Mouse (Mus musculus): ENCODE results near the gene Ino80d. TPM values are rescaled to one million over a fixed set of nuclear protein-coding genes. Genes with fewer than 3 reads are reported as not detected.

Ino80d gene
- polyA plus RNA-seq, 1 experiment from 2014 or later = 11.5 TPM

DNA sequence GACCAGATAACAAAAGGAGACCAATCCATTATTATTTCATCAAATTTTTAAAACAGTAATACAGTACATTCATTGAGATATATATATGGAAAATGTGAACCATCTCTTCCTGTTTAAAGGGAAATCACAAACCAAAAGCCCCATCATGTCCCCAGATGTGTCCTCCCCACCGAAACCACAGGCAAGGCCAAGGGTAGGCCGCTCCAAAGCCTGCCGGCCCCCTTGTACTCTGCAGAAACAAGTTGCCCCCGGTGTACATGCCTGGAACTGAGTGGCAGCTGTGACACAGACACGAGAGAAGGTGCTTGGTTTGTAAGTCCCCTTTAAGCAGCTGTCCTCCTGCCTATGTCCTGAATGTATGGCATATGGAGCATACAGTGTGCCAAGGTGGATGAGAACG is 66.5 kb downstream of the Ino80d start:
- no peak for ATAC-seq
- WGBS = 87% methylated on average over 6 of the region's 6 CpGs
- no peaks in the 10 kb centered on the region for H3K27me3 ChIP-seq (replicated peaks)
- no peak overlapping the region for H3K27ac ChIP-seq
- H3K9me3 ChIP-seq = no peaks in the 10 kb centered on the region
- no peak overlapping the region for H3K4me2 ChIP-seq (replicated peaks)
- H3K4me1 ChIP-seq (replicated peaks) = peaks cover 5% of the 10 kb centered on the region; the same call in 1 of the 2 replicates
- H3K9ac ChIP-seq = no peak overlapping the region
- H3K4me3 ChIP-seq (replicated peaks) = no peak overlapping the region
- H3K36me3 ChIP-seq = peaks cover 3% of the 10 kb centered on the region; the same call in 1 of the 2 replicates

DNA sequence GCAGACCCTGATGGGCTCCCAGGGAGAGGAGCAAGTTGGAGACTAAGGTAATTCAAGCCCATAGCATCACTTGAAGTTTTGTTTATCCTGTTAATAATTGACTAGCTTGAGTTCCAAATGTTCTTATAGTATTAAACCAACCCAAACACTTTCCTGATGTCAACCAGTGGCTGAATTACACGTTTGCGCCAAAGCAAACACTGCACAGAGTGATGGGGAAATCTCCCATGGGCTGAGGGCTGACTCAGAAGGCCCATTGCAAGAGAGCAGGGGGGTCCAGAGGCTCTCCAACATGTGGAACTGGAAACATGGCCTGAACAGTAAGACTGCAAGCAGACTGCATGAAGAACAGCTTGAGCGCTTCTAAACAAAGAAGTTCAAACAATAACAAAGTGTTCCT is 81.5 kb downstream of the Ino80d start:
- H3K9ac ChIP-seq = no peak overlapping the region
- no peaks in the 10 kb centered on the region for H3K9me3 ChIP-seq
- no peak for ATAC-seq
- H3K4me3 ChIP-seq (replicated peaks) = no peak overlapping the region
- 54% methylated on average over 3 of the region's 3 CpGs for WGBS
- no peaks in the 10 kb centered on the region for H3K27me3 ChIP-seq (replicated peaks)
- H3K4me1 ChIP-seq (replicated peaks) = no peaks in the 10 kb centered on the region
- H3K4me2 ChIP-seq (replicated peaks) = no peak overlapping the region
- H3K27ac ChIP-seq = no peak overlapping the region
- no peaks in the 10 kb centered on the region for H3K36me3 ChIP-seq

DNA sequence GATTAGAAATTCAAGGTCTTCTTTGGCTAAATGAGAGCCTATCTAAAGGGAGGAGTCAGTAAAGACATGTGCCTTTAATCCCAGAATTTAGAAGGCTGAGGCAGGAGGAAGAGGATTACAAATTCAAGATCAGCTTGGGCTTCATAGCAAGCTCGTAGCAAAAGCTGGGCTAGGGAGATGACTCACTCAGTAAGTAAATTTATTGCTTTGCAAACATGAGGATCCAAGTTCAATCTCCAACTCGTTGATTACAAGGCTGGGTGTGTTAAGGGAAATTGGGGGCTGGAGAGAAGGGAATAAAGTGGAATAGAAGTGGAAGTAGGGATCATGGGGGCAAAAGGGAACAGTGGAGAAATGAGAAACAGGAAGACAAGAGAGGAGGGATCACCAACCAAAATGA is 94.6 kb downstream of the Ino80d start:
- peak; percentile 91 for ATAC-seq
- Histone ChIP-seq H3K36me3 (no peaks in the 10 kb centered on the region), H3K9me3 (no peaks in the 10 kb centered on the region), H3K9ac (no peak overlapping the region), H3K27ac (no peak overlapping the region), H3K4me1 (replicated peaks) (no peaks in the 10 kb centered on the region), H3K4me2 (replicated peaks) (no peak overlapping the region), H3K27me3 (replicated peaks) (no peaks in the 10 kb centered on the region), H3K4me3 (replicated peaks) (no peak overlapping the region)
- WGBS = 26% methylated on average over 2 of the region's 2 CpGs

DNA sequence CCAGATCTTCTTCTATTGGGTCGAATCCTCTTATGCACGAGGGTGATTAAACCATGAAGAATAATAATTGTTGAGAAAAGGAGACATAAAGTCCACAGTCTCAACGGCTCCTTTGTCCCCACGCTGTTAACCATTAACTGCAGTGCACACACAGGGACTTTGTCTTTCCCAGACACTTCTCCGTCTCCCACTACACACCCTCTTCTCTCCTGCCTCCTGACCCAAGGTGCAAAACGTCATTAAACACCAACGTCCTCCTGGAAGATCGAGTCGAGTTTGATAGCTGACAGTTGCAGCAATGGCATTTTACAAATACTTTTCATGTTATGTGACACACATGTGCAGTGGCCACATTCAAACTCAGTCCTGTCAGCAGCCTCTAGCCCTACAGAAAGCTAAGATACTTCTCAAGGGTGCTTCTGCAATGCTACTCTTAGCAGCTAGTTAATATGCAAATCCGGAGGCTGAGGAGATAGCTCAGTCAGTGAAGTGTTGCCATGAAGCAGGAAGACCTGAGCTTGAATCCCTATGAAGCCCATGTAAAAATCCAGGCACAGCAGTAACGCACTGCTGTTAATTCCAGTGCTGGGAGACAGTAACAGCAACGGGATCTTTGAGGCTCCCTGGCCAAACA is 109.3 kb downstream of the Ino80d start:
- H3K4me1 ChIP-seq (replicated peaks) = no peaks in the 10 kb centered on the region
- peak overlapping the region; percentile 12 for H3K4me2 ChIP-seq (replicated peaks)
- H3K4me3 ChIP-seq (replicated peaks) = no peak overlapping the region
- H3K27ac ChIP-seq = peak overlapping the region; percentile 83
- H3K9me3 ChIP-seq = no peaks in the 10 kb centered on the region
- H3K27me3 ChIP-seq (replicated peaks) = no peaks in the 10 kb centered on the region
- peak; percentile 99 for ATAC-seq
- no peaks in the 10 kb centered on the region for H3K36me3 ChIP-seq
- H3K9ac ChIP-seq = no peak overlapping the region
- WGBS = 34% methylated on average over 12 of the region's 12 CpGs

DNA sequence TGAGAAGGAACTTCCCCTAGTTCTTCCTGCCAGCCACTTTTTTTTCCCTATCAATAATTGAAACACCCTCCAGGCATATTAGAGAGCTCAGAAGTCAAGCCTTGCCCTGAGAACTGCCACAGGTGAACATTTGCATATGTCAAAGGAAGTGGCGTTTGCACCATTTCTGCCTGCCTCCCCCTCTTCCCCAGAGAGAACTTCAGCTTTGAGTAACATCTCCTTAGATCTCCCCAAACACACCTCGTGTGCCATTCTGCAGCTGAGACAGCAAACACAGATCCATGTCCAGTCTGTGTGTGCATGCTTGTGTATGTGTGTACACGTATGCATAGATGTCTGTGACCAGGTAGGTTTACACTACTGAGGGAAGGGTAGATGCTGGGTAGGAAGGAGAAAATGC is 112.6 kb downstream of the Ino80d start:
- no peaks in the 10 kb centered on the region for H3K36me3 ChIP-seq
- no peak overlapping the region for H3K4me2 ChIP-seq (replicated peaks)
- no peak overlapping the region for H3K27ac ChIP-seq
- ATAC-seq = no peak
- H3K4me1 ChIP-seq (replicated peaks) = no peaks in the 10 kb centered on the region
- no peak overlapping the region for H3K4me3 ChIP-seq (replicated peaks)
- no peaks in the 10 kb centered on the region for H3K27me3 ChIP-seq (replicated peaks)
- no peak overlapping the region for H3K9ac ChIP-seq
- 65% methylated on average over 3 of the region's 3 CpGs for WGBS
- no peaks in the 10 kb centered on the region for H3K9me3 ChIP-seq

DNA sequence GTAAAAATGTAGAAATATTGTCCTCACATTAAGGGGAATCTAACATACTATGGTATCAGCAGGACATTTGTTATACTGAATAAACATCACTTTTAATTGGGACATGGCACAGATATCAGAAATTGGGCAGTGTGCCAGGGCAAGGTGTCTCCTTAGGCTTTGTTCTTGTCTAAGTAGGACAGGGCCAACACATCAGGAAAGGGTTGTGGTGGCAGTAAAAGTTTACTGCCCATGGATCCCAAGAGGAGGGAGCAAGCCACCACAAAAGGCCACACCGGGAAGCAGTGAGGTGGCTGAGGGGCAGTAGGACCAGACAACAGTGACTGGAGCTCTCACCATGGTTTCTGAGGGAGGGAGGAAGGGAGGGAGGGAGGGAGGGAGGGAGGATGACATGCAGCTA is 121.1 kb downstream of the Ino80d start:
- Histone ChIP-seq H3K27ac (no peak overlapping the region), H3K9me3 (no peaks in the 10 kb centered on the region), H3K27me3 (replicated peaks) (no peaks in the 10 kb centered on the region), H3K36me3 (no peaks in the 10 kb centered on the region), H3K4me3 (replicated peaks) (no peak overlapping the region), H3K9ac (no peak overlapping the region), H3K4me1 (replicated peaks) (no peaks in the 10 kb centered on the region), H3K4me2 (replicated peaks) (no peak overlapping the region)
- WGBS = 18% methylated on average over 1 of the region's 1 CpGs
- peak; percentile 56 for ATAC-seq

DNA sequence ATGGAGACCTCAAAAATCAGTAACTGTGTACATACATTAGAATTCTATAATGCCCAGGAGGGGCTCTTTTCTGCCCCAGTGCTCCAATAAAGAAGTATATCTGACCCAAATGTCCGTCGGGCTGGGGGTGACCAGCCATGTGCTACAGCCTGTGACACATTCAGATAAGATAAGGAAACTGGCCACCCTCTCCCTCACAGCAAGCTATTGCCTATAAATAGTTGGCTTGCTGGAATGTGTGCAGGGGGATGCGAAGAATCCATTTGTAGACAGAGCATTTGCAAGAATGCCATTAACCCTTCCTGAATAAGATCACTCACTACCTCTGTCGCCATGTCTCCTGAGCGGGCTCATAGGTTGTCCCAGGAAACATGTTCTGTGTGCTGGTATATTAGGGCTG is 121.8 kb downstream of the Ino80d start:
- Histone ChIP-seq H3K9me3 (no peaks in the 10 kb centered on the region), H3K27me3 (replicated peaks) (no peaks in the 10 kb centered on the region), H3K36me3 (no peaks in the 10 kb centered on the region), H3K4me1 (replicated peaks) (no peaks in the 10 kb centered on the region), H3K4me3 (replicated peaks) (no peak overlapping the region), H3K4me2 (replicated peaks) (no peak overlapping the region), H3K9ac (no peak overlapping the region), H3K27ac (no peak overlapping the region)
- ATAC-seq = no peak
- WGBS = 45% methylated on average over 5 of the region's 5 CpGs

DNA sequence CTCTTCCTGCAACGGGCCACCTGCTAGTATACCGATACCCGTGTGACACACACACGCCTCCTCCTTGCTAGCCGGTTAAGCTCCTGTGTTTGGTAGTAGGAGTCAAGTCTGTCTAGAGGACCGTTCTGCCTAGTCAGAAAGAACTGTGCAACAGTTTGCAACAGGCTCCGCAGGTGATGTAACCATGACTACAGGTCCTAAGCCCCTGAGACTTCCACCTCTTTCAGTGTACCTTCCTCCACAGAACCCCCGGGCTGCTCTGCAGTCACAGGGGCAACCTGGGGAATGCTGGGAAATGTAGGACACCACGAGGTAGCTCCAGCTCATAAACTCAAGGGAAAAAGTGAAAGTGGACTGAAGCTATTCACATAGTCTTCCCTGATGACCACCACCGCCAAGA is 123.4 kb downstream of the Ino80d start:
- Histone ChIP-seq H3K4me2 (replicated peaks) (no peak overlapping the region), H3K27ac (no peak overlapping the region), H3K9me3 (no peaks in the 10 kb centered on the region), H3K27me3 (replicated peaks) (no peaks in the 10 kb centered on the region), H3K4me3 (replicated peaks) (no peak overlapping the region), H3K36me3 (no peaks in the 10 kb centered on the region), H3K9ac (no peak overlapping the region), H3K4me1 (replicated peaks) (no peaks in the 10 kb centered on the region; the same call in 1 of the 2 replicates)
- ATAC-seq = no peak
- WGBS = 82% methylated on average over 10 of the region's 10 CpGs

DNA sequence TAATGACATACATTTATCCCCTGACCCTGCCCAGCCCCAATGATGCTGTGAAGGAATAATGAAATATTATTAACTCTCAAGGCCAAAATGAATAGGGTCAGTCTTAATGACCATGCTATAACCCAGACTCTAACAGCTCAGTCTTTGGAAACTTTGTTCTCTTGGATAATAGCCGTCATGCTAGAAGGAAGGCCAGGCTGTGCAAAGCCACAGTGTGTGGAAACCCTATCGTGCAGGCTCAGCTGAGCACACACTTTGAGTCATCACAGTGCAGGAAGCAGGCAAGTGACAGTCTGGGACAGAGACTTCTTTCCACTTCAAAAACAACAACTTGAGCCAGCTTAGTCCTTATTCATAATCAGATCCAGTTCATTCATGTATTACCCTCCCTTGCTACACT is 126.9 kb downstream of the Ino80d start:
- Histone ChIP-seq H3K4me1 (replicated peaks) (no peaks in the 10 kb centered on the region; the same call in 1 of the 2 replicates), H3K36me3 (no peaks in the 10 kb centered on the region), H3K9me3 (no peaks in the 10 kb centered on the region), H3K4me2 (replicated peaks) (no peak overlapping the region), H3K9ac (no peak overlapping the region), H3K27me3 (replicated peaks) (no peaks in the 10 kb centered on the region), H3K27ac (no peak overlapping the region), H3K4me3 (replicated peaks) (no peak overlapping the region)
- WGBS = 39% methylated on average over 2 of the region's 2 CpGs
- no peak for ATAC-seq

DNA sequence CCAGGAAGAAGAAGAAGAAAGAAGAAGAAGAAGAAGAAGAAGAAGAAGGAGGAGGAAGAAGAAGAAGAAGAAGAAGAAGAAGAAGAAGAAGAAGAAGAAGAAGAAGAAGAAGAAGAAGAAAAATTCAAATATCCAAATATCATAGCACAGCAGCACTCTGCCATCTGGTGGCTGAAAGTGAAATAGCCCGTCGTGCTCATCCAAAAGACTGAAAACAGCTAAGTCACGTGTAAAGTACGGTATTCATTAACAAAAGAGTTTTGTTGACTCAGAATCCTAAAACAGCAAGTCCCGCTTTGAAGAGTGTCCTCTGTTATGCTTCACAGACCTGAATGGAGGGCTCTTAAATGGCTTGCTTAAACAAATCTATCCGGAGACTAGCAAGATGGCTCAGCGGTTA is 128.2 kb downstream of the Ino80d start:
- ATAC-seq = 0 out of 2 replicates have a peak, but pooled peaks have one; percentile 15
- WGBS = 15% methylated on average over 7 of the region's 7 CpGs

DNA sequence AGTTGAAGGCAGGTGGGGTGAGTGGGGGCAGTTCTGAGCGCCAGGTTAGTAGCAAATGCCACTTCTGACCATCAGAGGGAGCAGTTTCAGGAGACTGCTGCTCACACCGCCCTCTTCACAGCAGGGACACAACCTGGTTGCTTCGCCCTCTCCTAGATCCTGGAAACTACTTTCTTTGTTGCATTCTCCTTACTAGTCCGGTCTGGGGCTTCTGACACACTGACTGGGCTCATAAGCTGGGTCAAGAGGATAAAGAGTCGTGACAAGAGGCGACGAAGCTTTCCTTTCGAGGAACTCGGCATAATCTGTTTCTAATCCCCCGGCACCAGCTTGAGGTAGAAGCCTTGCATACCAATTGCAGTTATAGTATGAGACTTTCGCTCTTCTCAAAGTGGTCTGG is 129.9 kb downstream of the Ino80d start:
- H3K4me1 ChIP-seq (replicated peaks) = no peaks in the 10 kb centered on the region; the same call in 1 of the 2 replicates
- H3K36me3 ChIP-seq = no peaks in the 10 kb centered on the region
- WGBS = 41% methylated on average over 11 of the region's 11 CpGs
- H3K9ac ChIP-seq = no peak overlapping the region
- ATAC-seq = no peak
- H3K4me3 ChIP-seq (replicated peaks) = no peak overlapping the region
- no peak overlapping the region for H3K27ac ChIP-seq
- no peaks in the 10 kb centered on the region for H3K27me3 ChIP-seq (replicated peaks)
- peak overlapping the region; percentile 45 for H3K4me2 ChIP-seq (replicated peaks)
- H3K9me3 ChIP-seq = no peaks in the 10 kb centered on the region

More for the DNA sequence above, 128.2 kb downstream of the Ino80d start:
- H3K27me3 ChIP-seq (replicated peaks) = no peaks in the 10 kb centered on the region
- peak overlapping the region; percentile 49 for H3K4me2 ChIP-seq (replicated peaks)
- H3K9me3 ChIP-seq = no peaks in the 10 kb centered on the region
- no peak overlapping the region for H3K27ac ChIP-seq
- no peaks in the 10 kb centered on the region for H3K36me3 ChIP-seq
- no peak overlapping the region for H3K9ac ChIP-seq
- H3K4me3 ChIP-seq (replicated peaks) = no peak overlapping the region
- H3K4me1 ChIP-seq (replicated peaks) = no peaks in the 10 kb centered on the region; the same call in 1 of the 2 replicates

DNA sequence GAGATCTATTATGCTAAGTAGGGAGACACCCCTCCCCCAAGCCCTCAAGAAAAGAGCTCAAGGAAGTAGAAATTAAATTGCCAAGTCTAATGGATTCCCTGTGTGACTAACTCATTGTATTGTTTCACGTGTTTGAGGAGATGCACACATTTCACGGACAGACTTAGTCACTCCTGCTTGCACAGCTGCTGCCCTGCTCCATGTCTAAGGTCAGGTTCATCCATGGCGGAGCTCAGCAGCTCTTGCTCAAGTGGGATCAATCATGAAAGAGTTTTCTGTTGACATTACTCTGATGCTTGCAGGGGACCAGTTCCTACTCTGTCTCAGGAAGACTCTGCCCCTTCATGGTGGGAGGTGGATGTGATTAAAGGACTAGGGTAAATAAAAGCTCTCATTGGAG is 137.7 kb downstream of the Ino80d start:
- Histone ChIP-seq H3K4me3 (replicated peaks) (no peak overlapping the region), H3K36me3 (no peaks in the 10 kb centered on the region), H3K9me3 (no peaks in the 10 kb centered on the region), H3K4me2 (replicated peaks) (no peak overlapping the region), H3K27ac (no peak overlapping the region), H3K9ac (no peak overlapping the region), H3K4me1 (replicated peaks) (0 out of 2 replicates have a peak, but pooled peaks cover 2% of the 10 kb centered on the region), H3K27me3 (replicated peaks) (no peaks in the 10 kb centered on the region)
- WGBS = 66% methylated on average over 3 of the region's 3 CpGs
- peak; percentile 36; the same call in 1 of the 2 replicates for ATAC-seq

DNA sequence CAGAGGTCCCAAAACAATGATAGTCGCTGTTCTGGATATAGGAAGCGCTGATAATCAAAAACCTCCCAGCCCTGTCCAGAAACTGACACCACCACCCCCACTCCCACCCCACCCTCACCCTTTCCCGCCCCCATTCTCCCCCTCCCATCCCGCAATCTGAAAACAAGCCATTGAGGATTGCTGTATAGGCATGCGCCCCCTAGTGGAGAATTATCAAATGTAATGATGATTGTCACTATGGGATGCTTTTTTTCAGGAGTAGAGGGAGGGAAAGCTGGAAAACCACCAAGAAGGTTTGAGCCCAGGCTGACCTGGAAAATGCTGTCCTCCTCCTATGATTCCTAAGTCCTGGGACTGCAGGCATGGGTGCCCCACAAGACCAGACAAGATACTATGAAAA is 147.6 kb downstream of the Ino80d start:
- no peaks in the 10 kb centered on the region for H3K36me3 ChIP-seq
- H3K4me2 ChIP-seq (replicated peaks) = no peak overlapping the region
- WGBS = 22% methylated on average over 5 of the region's 5 CpGs
- no peaks in the 10 kb centered on the region for H3K27me3 ChIP-seq (replicated peaks)
- no peak overlapping the region for H3K4me3 ChIP-seq (replicated peaks)
- ATAC-seq = no peak
- H3K9ac ChIP-seq = no peak overlapping the region
- no peak overlapping the region for H3K27ac ChIP-seq
- no peaks in the 10 kb centered on the region for H3K4me1 ChIP-seq (replicated peaks)
- H3K9me3 ChIP-seq = no peaks in the 10 kb centered on the region
